Mouse (Mus musculus) forebrain, embryonic 14.5 days (tissue): Measurements from ENCODE around the gene Gm43738. TPM values are rescaled to one million over a fixed set of nuclear protein-coding genes. Genes with fewer than 3 reads are reported as not detected.
A peak's percentile ranks its signal among the peaks of the same experiment; 100 is the strongest.

Experiments
- ATAC-seq: fragments of 200-750 bp; cut with Nextera tagmentation; 2 replicates; pipeline ENCODE4 v1.8.0; 2017; ENCODE audit warnings: mild to moderate bottlenecking, moderate library complexity
- DNase-seq: peaks from one replicate; pipeline ENCODE4 v3.0.0-alpha.2; 2015; ENCODE audit warnings: low spot score
- H3K27ac ChIP-seq: fragments of 300-500 bp; sonication (generic); 2 replicates; pipeline ENCODE4 v1.5.1; 2014; ENCODE audit warnings: low read depth, mild to moderate bottlenecking, control low read depth, low read length, moderate library complexity
- H3K27me3 ChIP-seq: fragments of 300-500 bp; sonication (generic); replicated peaks from 2 replicates; pipeline ENCODE4 v1.6.1; 2014; ENCODE audit warnings: low read length, control low read depth, mixed read lengths; ENCODE audit not compliant: control insufficient read depth, insufficient read depth
- H3K36me3 ChIP-seq: fragments of 300-500 bp; sonication (generic); 2 replicates; pipeline ENCODE4 v1.6.1; 2014; ENCODE audit warnings: low read length, control low read depth; ENCODE audit not compliant: control insufficient read depth, insufficient read depth
- H3K4me1 ChIP-seq: fragments of 300-500 bp; sonication (generic); 2 replicates; pipeline ENCODE4 v1.6.1; 2014; ENCODE audit warnings: antibody characterized with exemption, low read length, control low read depth; ENCODE audit not compliant: control insufficient read depth, insufficient read depth
- H3K4me2 ChIP-seq: fragments of 300-500 bp; sonication (generic); 2 replicates; pipeline ENCODE4 v1.6.1; 2014; ENCODE audit warnings: mild to moderate bottlenecking, control low read depth, low read length
- H3K4me3 ChIP-seq: fragments of 300-500 bp; sonication (generic); 2 replicates; pipeline ENCODE4 v1.5.1; 2014; ENCODE audit warnings: low read depth, low read length, control low read depth
- H3K9ac ChIP-seq: fragments of 300-500 bp; sonication (generic); 2 replicates; pipeline ENCODE4 v1.6.1; 2014; ENCODE audit warnings: mild to moderate bottlenecking, low read length, control low read depth, moderate library complexity
- H3K9me3 ChIP-seq: fragments of 300-500 bp; sonication (generic); replicated peaks from 2 replicates; pipeline ENCODE4 v1.6.1; 2016; ENCODE audit warnings: low read length, control low read depth, mixed read lengths; ENCODE audit not compliant: control insufficient read depth
- WGBS: fragments of 180-500 bp; shearing (Covaris S2); extraction: QIAGEN DNeasy Blood & Tissue Kit; methylation state at CpG from one replicate; pipeline ENCODE4 v1.1.7; 2014; 5-methylcytosine and 5-hydroxymethylcytosine counted together
- polyA plus RNA-seq: library from polyadenylated mRNA; unstranded; fragments of >200 nt; fragmentation: Nextera tagmentation; extraction: Ambion mirVana; gene quantifications from 2 replicates; pipeline ENCODE4 v1.2.1, GENCODE M21; 2014

The Gm43738 gene
- polyA plus RNA-seq, 1 experiment from 2014 or later = not detected

DNA sequence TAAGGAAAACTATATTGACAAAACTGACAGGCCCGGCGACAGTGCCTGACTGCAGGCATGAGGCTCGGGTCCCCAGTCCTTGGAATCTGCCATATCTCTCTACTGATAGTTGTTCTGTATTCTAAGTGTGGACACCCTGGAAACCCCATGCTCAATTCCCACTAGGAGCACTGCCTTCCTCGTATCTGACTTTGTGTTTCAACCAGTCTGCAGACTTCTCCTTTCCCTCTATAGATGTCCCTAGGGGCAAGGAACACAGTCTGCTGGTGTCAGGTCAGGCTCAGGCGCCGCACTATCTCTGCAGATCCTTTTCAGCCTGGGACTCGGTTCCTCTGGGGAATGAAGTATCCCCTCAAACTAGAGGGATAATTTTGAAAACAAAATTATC is 32.2 kb upstream of the Gm43738 start:
- ATAC-seq = no peak
- Histone ChIP-seq H3K36me3 (no peaks in the 10 kb centered on the region), H3K9ac (no peak overlapping the region), H3K27me3 (no peaks in the 10 kb centered on the region), H3K27ac (no peak overlapping the region), H3K4me1 (no peaks in the 10 kb centered on the region), H3K9me3 (no peaks in the 10 kb centered on the region), H3K4me2 (no peak overlapping the region), H3K4me3 (no peak overlapping the region)
- no peak for DNase-seq
- 84% methylated on average over 7 of the region's 7 CpGs for WGBS

DNA sequence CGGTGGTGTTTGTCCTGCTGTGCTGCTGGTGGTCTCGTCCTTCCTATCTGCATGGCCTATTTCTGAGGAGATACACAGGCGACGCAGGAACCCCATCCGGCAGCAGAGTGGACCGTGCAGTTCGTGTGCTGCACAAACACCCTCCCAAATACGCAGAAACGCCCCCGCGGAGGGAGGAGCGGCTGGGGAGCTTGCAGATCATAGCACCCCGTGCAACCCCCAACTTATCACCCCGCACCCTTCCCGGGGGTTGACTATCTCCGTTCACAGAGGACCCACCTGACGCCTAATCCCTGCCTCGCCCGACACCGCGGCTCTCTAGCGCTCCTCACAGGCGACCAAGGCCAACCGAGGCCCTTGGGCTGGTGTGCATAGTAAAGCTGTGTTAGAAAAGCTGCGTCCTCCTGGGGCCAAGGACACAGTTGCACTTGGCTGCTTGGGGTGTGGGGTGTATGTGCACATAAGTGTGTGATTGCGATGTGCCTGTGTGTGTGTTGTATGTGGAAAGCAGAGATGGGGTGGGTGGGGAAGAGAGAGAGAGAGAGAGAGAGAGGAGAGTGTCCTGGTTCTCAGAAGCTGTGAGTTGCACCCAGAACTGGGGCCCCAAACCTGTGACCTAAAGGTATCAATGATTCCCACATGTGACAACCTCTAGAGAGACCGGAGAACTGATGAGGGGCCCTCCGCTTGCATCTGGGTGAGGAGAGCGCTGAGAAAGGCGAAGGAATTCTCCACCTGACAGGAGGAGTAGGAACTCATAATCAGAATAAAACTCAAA is 31.6 kb upstream of the Gm43738 start:
- Histone ChIP-seq H3K36me3 (no peaks in the 10 kb centered on the region), H3K27me3 (no peaks in the 10 kb centered on the region), H3K4me1 (no peaks in the 10 kb centered on the region), H3K9ac (peak overlapping the region; percentile 54), H3K9me3 (no peaks in the 10 kb centered on the region), H3K4me2 (peak overlapping the region; percentile 54), H3K27ac (no peak overlapping the region), H3K4me3 (peak overlapping the region; percentile 24)
- DNase-seq (peak; percentile 20), ATAC-seq (peak; percentile 44; the same call in 1 of the 2 replicates)
- 14% methylated on average over 30 of the region's 30 CpGs for WGBS

DNA sequence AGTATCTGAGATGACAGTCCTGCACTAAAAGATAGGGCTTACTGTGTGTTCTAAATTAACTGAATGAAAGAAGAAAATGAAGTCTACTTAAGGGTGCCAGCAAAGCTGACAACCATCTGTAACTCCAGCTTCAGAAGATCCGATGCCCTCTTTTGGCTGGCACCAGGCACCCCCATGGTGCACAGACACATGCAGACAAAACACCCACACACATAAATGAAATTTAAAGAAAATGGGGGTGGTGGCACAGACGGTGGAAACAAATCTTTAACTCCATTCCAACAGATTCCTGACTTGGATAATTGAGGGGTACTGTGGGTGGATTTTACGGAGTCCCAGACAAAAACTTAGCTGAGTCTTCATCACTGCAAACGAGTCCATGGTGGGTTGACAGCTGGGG is 30.9 kb upstream of the Gm43738 start:
- no peaks in the 10 kb centered on the region for H3K4me1 ChIP-seq
- H3K4me3 ChIP-seq = peak overlapping the region; percentile 24; the same call in 1 of the 2 replicates
- H3K27ac ChIP-seq = no peak overlapping the region
- no peak for ATAC-seq
- H3K27me3 ChIP-seq = no peaks in the 10 kb centered on the region
- H3K4me2 ChIP-seq = peak overlapping the region; percentile 54
- WGBS = 35% methylated on average over 4 of the region's 4 CpGs
- no peaks in the 10 kb centered on the region for H3K36me3 ChIP-seq
- no peaks in the 10 kb centered on the region for H3K9me3 ChIP-seq
- DNase-seq = no peak
- peak overlapping the region; percentile 54 for H3K9ac ChIP-seq

DNA sequence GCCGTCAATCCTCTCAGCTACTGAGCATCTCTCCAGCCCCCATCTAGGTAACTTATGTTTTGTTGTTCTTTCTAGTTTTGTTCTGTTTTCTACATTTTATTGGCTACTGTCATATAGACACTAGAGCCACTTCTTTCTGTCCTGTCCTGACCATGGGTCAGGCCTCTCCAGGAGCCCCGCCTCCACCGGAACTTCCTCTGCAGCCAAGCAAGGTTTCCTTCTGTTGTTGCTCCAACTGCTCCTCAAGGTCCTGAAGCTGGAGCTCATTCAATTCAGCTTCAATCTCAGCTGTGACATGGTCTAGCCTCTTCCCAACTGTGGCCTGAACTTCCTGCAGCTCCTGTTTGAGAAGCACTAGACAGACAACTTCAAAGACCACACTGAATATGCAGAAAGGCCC is 29.0 kb upstream of the Gm43738 start:
- Histone ChIP-seq H3K9me3 (no peaks in the 10 kb centered on the region), H3K9ac (no peak overlapping the region), H3K36me3 (no peaks in the 10 kb centered on the region), H3K4me2 (no peak overlapping the region), H3K27me3 (no peaks in the 10 kb centered on the region), H3K27ac (no peak overlapping the region), H3K4me1 (no peaks in the 10 kb centered on the region), H3K4me3 (no peak overlapping the region)
- ATAC-seq (no peak), DNase-seq (no peak)
- 89% methylated on average over 3 of the region's 3 CpGs for WGBS

DNA sequence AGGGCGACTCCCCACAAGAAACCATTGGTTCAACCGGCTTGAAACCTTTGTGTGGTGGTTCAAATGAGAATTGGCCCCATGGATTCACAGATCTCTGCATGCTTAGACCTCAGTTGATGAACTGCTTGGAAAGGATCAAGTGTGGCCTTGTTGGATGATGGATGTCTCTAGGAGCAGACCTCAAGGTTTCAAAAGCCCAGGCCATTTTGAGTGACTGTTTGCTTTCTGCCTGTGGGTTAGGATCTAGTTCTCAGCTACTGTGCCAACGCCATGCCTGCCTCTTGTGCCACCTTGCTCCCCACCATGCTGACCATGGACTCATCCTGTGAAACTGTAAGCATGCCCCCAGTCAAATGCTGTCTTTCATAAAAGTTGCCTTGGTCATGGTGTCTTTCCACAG is 25.1 kb upstream of the Gm43738 start:
- Histone ChIP-seq H3K27me3 (no peaks in the 10 kb centered on the region), H3K4me2 (no peak overlapping the region), H3K36me3 (no peaks in the 10 kb centered on the region), H3K27ac (no peak overlapping the region), H3K4me1 (no peaks in the 10 kb centered on the region), H3K9me3 (no peaks in the 10 kb centered on the region), H3K9ac (no peak overlapping the region), H3K4me3 (no peak overlapping the region)
- ATAC-seq (no peak), DNase-seq (no peak)
- 89% methylated on average over 3 of the region's 3 CpGs for WGBS

DNA sequence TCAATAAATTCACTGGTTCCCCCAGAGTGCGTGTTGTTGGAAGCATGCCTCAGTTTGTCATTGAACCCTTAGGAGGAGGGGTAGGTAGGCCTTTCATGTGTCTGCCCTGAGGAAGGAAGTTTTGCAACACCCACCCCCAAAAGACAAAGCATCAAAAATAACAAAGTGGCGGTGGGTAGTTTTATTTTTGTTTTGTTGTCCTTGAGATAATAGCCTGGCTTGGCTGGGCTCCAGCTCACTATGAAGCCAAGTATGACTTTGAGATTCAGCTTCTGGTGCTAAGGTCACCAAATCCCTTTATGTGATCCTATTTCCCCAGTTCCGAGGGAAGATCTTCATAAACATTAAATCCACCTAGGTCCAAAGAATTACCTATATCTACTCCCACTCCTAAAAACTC is 23.3 kb upstream of the Gm43738 start:
- Histone ChIP-seq H3K27me3 (no peaks in the 10 kb centered on the region), H3K27ac (no peak overlapping the region), H3K9me3 (no peaks in the 10 kb centered on the region), H3K4me2 (no peak overlapping the region), H3K36me3 (no peaks in the 10 kb centered on the region), H3K4me3 (no peak overlapping the region), H3K9ac (no peak overlapping the region), H3K4me1 (no peaks in the 10 kb centered on the region)
- no peak for DNase-seq
- ATAC-seq = no peak
- 82% methylated on average over 3 of the region's 3 CpGs for WGBS

DNA sequence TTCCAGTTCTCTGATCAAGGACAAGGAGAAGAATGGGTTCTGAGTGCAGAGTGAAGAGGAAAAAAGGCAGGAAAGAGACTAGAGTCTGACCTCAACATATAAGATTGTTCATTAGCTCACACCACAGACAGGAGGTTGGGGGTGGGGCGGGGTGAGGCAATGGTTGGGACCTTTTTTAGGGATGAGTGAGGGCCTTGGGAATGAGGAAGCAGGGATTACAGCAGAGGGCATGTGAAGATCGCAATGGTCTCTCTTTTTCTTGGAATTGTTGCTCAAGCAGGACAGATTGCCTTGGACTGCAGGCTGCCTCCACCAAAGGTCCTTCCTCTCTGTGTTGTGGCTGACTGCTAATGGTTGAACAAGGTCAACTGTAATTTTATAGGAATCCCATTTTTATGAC is 22.4 kb upstream of the Gm43738 start:
- H3K27ac ChIP-seq = no peak overlapping the region
- no peaks in the 10 kb centered on the region for H3K4me1 ChIP-seq
- no peak overlapping the region for H3K4me2 ChIP-seq
- no peak overlapping the region for H3K4me3 ChIP-seq
- H3K9ac ChIP-seq = no peak overlapping the region
- DNase-seq = no peak
- H3K9me3 ChIP-seq = no peaks in the 10 kb centered on the region
- ATAC-seq = no peak
- WGBS = 88% methylated on average over 2 of the region's 2 CpGs
- no peaks in the 10 kb centered on the region for H3K36me3 ChIP-seq
- H3K27me3 ChIP-seq = no peaks in the 10 kb centered on the region

DNA sequence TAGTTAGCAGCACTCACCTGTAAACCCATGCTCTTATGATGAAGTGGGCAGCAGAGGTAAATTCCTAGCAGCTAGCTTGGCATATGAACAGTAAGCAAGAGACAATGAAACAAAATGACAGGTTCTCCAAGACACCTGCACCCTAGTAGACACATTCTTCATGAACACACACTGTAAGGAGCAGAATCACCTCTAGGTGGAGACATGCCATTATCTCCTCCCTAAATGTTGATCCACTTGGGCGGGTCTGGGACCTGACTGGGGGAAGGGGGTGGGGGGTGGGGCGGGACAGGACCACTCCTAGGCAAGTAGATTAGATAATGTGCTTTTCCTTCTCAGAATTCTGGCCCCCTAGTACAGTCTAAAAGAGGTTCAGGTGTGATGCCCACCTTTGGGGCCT is 14.6 kb upstream of the Gm43738 start:
- no peak for ATAC-seq
- Histone ChIP-seq H3K36me3 (no peaks in the 10 kb centered on the region), H3K4me3 (no peak overlapping the region), H3K4me2 (no peak overlapping the region), H3K27me3 (no peaks in the 10 kb centered on the region), H3K9ac (no peak overlapping the region), H3K27ac (no peak overlapping the region), H3K4me1 (no peaks in the 10 kb centered on the region), H3K9me3 (no peaks in the 10 kb centered on the region)
- 13% methylated on average over 2 of the region's 2 CpGs for WGBS
- DNase-seq = peak; percentile 47

DNA sequence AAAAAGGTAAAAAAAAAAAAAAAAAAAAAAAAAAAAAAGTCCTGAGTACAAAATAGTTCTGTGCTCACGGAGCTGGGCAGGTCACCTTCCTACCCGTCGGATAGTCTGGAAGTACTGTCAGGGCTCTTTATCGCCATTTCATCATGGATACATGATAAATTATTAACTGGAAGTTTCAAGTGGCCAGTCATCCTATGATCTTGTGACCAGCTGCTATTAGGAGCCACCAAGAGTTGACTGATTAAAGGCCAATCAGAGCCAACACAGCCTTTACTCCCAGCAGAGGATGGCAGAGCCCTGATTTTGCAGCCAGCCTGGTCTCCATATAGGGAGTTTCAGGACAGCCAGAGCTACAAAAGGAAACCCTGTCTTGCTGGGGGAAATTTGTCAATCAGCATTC is 12.2 kb upstream of the Gm43738 start:
- H3K9me3 ChIP-seq = no peaks in the 10 kb centered on the region
- no peak overlapping the region for H3K27ac ChIP-seq
- DNase-seq (no peak), ATAC-seq (no peak)
- no peaks in the 10 kb centered on the region for H3K36me3 ChIP-seq
- no peaks in the 10 kb centered on the region for H3K27me3 ChIP-seq
- no peaks in the 10 kb centered on the region for H3K4me1 ChIP-seq
- no peak overlapping the region for H3K4me3 ChIP-seq
- no peak overlapping the region for H3K4me2 ChIP-seq
- no peak overlapping the region for H3K9ac ChIP-seq
- 91% methylated on average over 4 of the region's 4 CpGs for WGBS
